Mouse (Mus musculus): ENCODE measurements at regions not wholly inside any gene's neighbourhood (a gene's known extent, or its start where the extent isn't known, plus 50 kb on each side); places are given as distances from the start of the nearest gene placed in this dataset.

DNA sequence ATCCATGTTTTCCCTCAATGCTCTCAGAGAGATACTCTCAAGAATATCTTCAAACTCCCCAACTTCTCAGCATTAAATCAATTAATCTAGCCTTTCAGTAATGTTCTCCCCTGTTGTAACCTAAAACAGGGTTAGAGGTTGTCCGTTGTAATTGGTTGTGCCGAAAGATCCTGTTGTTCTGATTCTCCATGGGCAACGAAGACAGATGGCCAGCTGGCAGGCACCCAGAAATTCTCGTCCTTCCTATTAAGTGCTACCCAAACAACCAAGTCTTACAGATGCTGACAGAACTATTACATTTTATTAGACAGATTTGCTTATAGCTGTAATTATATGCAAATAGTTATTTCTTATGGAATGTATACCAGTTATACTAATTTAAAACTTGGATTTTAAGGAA is 225.9 kb upstream of the Tacr3 start:
- DNase-seq (ENCODE audit: extremely low spot score in 1 of 2, low spot score in 1 of 2), result peak in 1 of 2 experiments; percentile 6

DNA sequence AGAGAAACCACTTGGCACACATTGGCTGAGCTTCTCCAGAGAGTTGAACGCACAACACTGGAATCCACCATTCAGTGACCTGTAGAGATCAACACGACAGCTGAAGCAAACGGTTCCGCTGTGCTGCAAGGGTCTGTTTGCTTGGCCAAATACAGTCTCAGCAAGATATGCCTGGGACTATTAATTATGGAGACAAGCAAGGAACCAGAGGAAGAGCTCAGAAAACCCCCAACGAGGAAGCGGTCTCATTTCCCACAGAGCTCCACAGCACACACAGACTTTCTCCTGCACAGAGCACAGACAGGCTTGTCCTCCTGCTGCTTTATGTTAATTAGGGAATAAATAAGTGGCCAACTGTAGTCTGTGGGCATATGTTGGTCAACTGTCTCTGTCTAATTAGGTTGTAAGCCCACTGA is 223.4 kb upstream of the Tacr3 start:
- DNase-seq (ENCODE audit: extremely low spot score in 1 of 2, low spot score in 1 of 2), result no peak

DNA sequence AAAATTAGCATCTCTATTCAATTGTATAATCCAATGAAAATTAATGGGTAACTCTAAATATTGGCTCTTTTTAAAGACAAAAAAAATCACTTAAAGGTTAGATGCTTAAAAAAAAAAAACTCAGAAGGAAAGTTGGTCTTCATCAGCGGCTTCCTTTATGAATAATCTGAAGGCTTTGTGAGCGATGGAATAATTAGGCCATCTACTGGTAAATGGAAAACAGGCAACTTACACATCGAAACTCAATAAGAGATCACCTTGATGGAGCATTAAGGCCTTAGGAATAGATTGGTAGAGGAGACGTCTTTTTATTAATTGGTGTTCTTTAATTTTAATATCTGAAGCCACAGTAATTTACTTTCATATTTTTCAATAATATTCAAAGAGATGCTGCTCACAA is 218.6 kb upstream of the Tacr3 start:
- DNase-seq (ENCODE audit: extremely low spot score in 1 of 2, low spot score in 1 of 2), result no peak

DNA sequence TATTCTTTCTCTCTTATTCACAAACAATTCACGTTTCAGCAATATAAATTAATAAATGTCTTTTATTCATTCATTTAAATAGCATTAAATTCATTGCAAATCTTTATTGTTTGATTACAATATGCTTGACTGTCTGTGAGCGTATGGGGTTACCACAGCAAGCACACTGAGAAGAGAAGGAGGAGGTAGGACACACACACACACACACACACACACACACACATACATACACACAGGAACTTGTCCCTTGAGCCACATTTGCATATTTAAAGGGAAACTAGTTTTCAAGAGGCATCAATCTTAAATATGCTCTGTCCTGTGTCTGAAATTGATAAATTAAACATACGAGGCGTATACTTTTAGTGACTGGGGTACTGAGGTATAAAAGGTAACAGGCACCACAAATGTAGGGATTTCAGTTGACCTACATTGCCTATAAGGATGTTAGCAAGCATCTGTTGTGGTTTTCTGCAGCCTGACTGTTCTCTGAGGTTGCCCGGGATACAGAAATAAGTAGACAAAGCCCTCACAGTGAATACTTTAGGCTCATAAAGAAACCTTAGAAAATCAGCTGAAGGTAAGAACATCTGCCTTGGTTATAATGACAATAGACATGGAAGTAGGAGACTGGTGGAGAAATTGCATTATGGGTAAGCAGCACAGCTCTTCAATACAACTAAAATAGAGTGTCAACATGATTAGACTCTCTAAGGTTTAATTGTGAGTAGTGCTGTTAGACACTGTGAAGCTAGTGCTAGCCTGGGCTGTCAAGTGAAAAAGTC is 217.1 kb upstream of the Tacr3 start:
- no peak for DNase-seq (ENCODE audit: extremely low spot score in 1 of 2, low spot score in 1 of 2)

DNA sequence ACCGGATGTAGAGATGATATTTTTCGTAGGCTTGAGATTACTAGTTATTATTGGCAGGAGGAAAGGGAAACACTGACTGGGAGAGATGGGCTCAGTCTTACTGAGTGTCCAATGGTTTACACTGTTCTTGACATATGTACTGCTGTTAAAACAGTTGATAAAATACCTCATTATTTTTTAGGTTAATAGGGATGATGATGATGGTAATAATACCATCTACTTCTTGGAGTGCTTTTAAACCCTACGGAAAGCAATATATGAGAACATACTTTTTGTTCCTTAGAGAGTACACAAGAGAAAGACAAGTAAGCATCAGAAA is 216.6 kb upstream of the Tacr3 start:
- DNase-seq (ENCODE audit: extremely low spot score in 1 of 2, low spot score in 1 of 2), result no peak

DNA sequence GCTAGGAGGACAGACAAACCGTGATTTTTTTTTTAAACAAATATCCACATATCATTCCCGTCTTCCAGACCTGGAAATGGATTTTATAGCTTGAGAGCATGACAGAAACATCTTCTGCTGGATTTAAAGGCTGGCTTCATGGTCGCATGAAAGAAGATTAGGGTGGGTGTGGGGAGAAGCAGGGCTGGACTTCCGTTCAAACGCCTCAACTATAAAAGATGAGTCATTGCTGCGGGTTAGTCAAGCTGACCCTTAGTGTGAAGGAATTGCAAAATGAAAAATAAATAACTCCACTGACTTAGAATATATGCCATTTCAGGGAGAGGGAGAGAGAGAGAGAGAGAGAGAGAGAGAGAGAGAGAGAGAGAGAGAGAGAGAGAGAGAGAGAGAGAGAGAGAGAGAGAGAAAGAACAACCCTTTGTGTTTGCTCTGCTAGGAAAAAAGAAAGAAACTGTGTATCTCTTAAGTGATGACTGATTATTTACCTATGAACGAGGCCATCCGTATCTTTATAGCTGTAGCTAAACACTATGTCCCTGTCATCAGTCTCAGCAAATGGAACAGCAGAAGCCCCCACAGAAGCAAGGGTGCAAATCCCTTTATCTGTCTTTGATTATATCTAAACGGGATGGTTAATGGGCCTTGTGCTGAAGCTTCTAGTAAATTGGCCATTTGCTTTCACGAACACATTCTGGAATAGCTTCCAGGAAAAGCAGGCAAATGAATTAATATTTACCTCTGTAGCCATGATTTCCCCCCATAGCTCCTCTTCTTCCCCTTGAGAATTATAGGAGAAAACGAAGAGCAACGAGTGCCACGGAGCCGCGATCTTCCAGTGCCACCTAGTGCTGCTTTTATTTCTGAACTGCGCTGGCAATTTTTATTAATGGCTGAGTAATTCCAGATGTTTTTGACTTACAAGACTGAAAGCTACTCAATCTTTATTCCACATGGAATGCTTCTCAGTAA is 199.4 kb upstream of the Tacr3 start:
- DNase-seq (ENCODE audit: extremely low spot score in 1 of 2, low spot score in 1 of 2), result peak; percentile 17 to 27

DNA sequence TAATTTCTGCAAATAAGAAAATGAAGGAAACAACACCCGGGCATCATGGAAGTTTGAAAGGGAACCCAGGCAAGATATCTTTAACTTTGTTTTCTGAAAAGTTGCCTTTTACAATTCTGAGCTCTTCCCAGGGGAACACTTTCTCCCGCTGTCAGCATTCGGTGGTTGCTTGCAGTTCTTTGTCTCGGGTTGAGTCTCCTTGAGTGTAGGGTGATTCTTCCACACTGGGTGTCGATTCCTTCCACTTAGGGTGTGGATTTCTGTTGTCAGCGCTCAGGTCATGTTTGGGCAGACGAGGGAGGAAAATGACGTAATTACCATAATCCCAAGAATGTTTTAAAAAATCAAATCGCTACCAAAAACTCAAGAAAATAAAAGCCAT is 198.7 kb upstream of the Tacr3 start:
- no peak for DNase-seq (ENCODE audit: extremely low spot score in 1 of 2, low spot score in 1 of 2)

DNA sequence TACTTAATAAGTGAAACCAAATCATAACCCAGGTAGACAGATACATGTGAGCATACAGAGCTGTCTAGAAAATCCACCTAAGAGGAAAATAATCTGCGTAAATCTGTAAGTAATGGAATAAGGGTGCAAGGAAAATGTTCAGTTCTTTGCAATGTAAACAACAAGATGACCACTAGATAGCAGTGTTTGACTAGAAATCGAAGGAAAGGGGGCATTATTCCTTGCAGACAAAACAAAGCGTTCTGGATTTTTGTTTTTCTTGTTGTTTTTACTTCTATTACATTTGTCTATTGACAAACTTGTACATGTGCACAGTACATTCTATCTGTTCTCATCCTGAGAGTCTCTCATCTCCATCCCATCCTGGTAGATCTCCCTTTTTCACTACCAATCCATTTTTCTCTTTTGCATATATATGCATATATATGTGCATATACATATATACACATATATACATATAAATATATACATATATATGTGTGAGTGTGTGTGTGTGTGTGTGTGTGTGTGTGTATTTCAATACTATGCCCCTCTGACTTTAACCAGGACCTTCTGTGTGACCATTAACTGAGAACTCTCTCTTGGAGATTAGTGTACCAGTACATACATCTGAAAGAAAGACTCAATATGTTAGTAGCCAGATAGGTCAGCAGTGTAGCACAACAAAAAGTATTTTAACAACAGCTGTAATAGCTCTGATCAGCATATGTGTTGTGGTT is 179.9 kb upstream of the Tacr3 start:
- DNase-seq (ENCODE audit: extremely low spot score in 1 of 2, low spot score in 1 of 2), result no peak

DNA sequence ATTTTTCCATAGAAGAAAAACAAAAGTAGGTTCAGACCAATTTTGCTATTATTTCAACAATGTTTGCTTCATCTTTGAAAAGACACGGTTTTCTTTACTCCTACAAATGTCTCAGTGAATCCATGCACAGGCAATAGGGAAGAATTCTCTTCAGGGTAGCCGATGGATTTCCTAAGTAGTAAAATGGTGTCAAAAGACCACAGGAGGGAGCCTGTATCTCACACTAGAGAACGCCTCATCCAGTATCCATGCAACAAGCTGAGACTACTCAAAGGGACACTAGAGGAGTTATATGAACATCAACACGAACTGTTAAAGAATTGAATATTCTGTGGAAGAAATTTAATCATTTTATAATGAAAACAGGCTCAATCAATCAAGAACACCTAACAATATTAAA is 174.8 kb upstream of the Tacr3 start:
- DNase-seq (ENCODE audit: extremely low spot score in 1 of 2, low spot score in 1 of 2), result no peak

DNA sequence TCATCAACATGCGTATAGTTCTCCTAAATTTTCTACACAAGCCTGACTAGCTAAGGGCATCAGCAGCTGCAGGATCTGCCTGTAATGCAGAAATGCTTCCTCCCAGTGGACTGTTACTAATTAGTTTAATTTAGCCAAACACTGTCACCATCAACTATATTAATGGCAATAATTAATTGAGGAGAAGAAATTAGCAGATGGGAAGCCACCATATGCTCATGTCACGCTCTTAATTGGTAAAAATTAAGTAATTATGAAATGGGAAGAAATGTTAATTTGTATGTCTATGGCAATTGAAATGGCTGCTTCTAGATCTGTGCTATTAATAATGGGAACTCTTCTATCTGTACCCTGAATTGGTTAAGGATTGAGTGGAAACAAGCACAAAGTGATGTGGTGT is 133.9 kb upstream of the Tacr3 start:
- no peak for DNase-seq (ENCODE audit: extremely low spot score in 1 of 2, low spot score in 1 of 2)

DNA sequence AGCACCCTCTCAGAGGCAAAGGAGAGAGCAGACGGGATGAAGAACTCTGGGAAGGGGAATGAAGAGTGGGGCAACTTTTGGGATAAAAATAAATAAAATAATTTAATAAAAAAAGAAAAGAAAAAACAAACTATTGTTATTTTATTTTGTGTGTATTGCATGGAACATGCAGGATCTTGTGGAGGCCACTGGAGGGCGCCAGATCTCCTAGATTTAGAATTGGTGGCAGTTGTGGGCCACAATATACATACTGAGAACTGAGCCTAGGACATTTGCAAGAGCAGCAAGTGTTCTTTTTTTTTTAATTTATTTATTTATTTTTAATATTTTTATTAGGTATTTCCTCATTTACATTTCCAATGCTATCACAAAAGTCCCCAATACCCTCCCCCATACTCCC is 110.2 kb upstream of the Tacr3 start:
- no peak for DNase-seq (ENCODE audit: extremely low spot score in 1 of 2, low spot score in 1 of 2)

DNA sequence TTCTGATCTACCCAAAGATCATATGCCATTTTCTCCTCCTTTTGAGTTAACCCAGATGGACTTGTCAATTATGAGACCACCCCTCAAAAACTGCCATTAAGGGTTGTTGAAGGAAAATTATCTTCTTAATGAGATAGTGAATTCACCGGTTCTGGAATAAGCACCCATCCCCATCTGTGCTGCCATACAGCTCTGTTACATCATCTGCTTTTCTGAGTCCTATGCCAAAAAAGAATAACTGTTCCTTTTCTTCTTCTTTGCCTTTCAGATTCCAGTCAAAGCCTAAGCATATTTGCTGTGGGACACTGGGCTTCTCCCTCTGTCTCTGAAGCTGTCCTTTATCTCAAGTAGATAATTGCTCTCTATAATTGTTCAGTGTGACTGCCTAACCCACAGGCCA is 93.1 kb upstream of the Tacr3 start:
- no peak for DNase-seq (ENCODE audit: extremely low spot score in 1 of 2, low spot score in 1 of 2)

DNA sequence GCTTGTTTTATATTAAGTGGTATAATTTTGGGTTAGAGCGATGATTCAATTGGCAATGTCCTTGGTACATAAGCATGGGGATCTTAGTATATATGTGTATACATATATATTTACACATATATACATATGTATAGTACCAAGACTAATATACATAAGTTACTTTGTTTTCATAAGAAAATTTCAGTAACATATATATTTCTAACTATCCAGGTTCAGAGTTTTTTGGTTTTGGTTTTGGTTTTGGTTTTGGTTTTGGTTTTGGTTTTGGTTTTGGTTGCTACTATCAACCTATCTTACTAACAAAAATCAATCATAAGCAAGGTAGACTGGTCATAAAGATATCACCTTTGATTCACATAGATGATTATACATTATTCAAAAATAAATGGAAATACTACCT is 67.7 kb upstream of the Tacr3 start:
- DNase-seq (ENCODE audit: extremely low spot score in 1 of 2, low spot score in 1 of 2), result no peak

DNA sequence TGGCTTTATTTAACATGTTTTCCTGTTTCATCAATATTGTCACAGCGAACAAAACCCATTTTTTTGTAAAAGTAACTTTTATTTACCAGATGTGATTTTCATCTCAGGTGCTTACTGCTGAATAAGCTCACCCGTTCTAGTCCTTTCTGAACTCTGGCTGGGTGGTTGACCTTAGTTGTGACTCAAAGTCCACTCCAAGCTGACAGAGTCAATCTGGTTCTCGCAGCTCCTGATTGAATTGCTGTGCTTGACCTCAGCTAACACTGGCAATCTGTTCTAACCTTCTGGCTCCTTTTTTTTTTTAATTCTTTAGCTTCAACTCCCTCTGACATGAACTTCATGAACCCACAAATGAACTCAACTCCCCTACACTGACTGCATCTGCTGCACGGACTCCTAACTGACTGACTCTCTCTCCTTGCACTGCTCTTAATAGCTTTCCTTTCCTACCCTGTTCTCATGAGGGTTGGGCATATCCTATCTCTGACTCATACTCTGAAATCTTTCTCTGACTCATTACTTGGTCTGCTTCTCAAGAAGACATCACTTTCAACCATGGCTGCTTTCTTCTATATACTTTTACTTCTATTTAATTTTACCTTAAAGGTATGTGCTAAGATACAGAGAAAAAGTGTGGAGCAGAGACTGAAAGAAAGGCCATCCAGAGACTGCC is 65.4 kb upstream of the Tacr3 start:
- DNase-seq (ENCODE audit: extremely low spot score in 1 of 2, low spot score in 1 of 2), result no peak
